Mouse (Mus musculus) ES-E14 (cell line): ENCODE measurements at regions not wholly inside any gene's neighbourhood (a gene's known extent, or its start where the extent isn't known, plus 50 kb on each side); places are given as distances from the start of the nearest gene placed in this dataset.

ENCODE experiments used
- CHD2 ChIP-seq: IDR thresholded peaks from 2 replicates; pipeline ENCODE4 v1.6.1; 2014; ENCODE audit warnings: mild to moderate bottlenecking, low read depth, low read length, inconsistent platforms
- HCFC1 ChIP-seq: IDR thresholded peaks from 2 replicates; pipeline ENCODE4 v1.6.1; 2012; ENCODE audit warnings: low read length, inconsistent platforms, borderline replicate concordance; ENCODE audit not compliant: insufficient read depth
- ZC3H11A ChIP-seq: IDR thresholded peaks from 2 replicates; pipeline ENCODE4 v1.6.1; 2012; ENCODE audit warnings: low read depth, mild to moderate bottlenecking, inconsistent platforms, low read length, borderline replicate concordance
- ZNF384 ChIP-seq: IDR thresholded peaks from 2 replicates; pipeline ENCODE4 v1.6.1; 2012; ENCODE audit warnings: low read depth, low read length, inconsistent platforms

DNA sequence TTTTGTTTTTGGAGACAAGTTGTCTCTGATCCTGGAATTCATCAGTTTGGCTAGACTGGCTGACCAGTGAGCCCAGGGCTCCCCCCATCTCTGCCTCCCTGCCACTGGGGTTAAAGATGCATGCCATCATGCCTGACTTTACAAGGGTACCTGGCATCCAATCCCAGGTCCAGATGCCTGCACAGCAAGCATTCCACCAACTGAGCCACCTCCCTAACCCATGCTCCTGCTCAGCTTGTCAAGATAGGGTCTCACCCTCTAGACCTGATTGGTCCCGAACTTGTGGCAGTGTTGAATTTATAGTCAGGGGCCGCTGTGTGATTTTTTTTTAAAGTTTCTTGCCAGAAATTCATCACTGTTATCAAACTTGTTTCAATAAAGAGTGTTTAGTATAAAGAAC lies 111.4 kb upstream of the Mkln1 start:
- TF ChIP-seq HCFC1: no peak
- no peak for TF ChIP-seq ZNF384
- TF ChIP-seq ZC3H11A: no peak
- no peak for TF ChIP-seq CHD2
